Mouse (Mus musculus) thymus, postnatal 25 days (tissue): ENCODE data around the gene Slc30a4.

Experiments
- DNase-seq: peaks from one replicate; pipeline ENCODE4 v3.0.0; 2022

Slc30a4 gene

DNA sequence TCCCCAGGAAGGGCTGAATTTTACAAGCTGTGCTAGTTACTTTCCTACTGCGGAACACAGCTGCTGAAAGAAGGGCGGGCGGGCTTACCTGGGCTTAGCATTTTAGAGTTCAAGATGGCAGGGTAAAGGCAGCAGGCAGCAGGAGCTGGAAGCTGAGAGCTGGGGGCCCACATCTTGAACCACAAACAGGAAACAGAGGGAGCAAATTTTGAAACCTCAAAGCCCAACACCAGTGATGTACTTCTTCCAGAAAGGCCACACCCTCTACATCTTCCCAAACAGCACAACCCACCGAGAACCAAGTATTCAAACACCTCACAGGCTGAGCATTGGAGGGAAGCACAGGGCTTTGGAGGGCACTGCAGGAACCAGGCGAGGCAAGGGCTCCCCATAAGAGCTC lies 29.6 kb downstream of the Slc30a4 start:
- DNase-seq, result peak; percentile 41

DNA sequence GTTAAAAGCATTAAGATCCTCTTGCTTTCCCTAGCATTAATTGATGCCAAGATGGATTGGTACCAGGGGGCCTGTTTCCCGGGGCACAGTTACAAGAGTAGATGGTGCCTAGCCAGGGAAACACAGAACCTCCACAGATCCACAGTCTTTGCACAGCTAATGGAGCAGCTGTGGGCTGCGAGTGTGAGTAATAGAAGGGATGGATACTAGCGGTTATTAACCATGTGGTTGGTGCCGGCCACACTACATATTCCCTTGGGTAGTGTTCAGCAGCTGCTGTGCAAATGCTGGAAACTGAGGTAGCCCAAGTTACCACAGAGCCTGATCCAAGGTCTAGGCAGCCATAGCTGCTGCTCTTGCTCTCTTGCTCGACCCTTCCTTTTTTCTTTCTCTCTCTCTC lies 30.7 kb downstream of the Slc30a4 start:
- no peak for DNase-seq

DNA sequence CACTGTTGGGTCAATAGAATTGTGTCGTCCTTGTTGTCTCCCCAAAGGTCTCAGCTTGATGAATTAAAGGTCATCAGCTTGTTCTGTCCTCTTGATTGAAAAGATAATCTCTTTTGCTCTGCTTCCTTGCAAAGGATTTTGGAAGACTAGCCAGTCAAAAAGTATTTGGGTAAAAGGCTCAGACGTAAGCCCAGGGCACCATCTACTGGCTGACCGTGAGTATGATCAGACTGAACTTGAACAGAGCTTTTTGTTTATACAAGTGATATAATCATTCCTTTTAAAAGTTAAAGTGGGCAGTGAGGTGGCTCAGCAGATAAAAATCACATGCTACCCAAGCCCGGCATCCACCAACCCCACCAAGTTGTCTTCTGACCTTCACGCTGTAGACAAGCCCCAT lies 34.6 kb downstream of the Slc30a4 start:
- peak; percentile 61 for DNase-seq

DNA sequence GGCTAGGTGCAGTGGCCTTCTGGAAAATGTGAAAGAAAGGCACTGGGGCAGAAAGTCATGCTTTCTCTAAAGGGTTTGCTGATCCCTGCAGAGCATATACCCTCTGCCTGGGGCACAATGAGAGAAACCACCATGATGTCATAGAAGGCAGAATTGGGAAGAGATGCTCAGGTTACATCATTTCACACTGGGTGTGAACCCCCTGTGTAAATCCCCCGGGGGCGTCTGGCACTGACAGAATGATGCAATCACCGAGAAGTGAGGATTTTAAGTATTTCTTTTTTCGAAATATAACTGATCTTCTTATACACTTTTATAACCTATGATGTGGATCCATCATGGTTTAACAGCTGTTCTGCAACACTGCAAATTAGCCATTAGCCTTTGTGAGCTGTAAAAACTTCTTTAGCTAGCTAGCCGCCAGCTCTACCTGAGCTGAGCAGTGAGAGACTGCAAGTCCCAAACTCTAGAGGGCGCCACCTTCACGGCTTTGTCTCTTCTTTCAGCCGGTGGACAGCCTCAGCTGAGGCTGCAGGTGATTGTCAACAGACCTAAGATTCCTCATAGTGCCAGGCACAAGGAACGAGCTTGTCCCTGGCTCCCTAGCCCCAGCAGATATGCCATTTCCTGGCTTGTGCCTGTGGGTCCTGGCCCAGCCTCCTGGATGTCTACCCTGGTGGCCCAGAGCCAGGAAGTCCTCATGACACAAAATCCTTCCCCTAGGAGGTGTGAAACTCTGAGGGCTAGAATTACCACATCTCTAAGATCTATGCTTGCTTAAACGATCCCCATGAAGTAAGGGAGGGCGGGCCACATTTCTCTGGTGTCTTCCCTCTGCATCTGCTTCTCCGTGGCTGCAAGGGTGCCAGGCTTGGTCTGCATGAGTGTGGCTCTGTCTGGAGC lies 36.2 kb downstream of the Slc30a4 start:
- peak; percentile 69 for DNase-seq

DNA sequence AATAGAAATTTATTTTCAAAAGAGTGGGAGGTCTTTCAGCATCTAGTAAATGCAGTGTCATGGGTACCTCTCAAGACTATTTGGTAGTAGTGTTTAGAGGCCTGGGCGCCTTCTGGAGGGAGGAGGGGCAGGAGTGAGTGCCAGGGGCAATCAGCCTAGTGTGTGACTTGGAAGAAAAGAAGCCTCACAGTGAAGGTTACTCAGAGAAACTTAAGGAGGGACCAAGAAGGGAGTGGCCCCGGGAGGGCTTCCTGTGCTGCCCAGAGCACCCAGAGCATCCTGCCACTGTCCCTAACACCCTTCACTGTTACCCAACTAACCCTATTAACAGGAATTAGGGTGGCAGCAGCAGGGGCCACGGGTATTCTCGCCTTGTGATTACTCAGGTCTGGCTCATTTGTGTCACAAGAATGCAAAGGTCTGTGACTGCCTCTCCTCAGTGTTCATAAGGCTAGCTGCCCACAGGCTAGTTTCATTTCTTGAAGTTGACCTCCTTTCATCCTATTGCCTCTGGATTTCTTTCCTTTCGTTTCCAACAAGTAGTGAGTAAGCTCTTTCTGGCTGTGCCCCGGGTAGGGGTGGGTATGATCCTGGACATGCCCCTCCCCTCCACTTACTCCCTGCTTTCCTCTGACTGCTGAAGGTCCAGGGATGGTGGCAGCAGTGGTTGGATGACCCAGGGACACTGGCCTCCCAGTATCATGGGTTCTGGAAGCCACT lies 37.0 kb downstream of the Slc30a4 start:
- no peak for DNase-seq

DNA sequence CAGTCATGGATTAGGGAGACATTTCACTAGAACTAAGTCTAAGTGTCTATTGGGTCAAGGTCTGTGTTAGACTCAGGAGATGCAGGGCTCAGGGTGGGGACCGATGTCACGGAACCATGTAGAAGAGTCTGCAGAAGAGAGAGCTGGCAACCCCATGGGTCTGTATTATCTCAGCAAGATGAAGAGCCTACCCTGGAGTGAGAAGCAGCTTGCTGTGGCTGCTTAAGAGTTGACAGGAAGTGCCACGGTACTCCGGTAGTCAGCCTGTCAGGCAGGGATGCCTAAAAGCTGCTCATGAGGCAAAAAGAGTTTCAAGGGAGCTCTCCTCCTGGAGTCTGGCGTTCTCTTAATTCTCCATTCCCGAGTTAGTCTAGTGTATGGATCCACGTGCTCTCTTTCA lies 42.6 kb downstream of the Slc30a4 start:
- DNase-seq, result peak; percentile 32

DNA sequence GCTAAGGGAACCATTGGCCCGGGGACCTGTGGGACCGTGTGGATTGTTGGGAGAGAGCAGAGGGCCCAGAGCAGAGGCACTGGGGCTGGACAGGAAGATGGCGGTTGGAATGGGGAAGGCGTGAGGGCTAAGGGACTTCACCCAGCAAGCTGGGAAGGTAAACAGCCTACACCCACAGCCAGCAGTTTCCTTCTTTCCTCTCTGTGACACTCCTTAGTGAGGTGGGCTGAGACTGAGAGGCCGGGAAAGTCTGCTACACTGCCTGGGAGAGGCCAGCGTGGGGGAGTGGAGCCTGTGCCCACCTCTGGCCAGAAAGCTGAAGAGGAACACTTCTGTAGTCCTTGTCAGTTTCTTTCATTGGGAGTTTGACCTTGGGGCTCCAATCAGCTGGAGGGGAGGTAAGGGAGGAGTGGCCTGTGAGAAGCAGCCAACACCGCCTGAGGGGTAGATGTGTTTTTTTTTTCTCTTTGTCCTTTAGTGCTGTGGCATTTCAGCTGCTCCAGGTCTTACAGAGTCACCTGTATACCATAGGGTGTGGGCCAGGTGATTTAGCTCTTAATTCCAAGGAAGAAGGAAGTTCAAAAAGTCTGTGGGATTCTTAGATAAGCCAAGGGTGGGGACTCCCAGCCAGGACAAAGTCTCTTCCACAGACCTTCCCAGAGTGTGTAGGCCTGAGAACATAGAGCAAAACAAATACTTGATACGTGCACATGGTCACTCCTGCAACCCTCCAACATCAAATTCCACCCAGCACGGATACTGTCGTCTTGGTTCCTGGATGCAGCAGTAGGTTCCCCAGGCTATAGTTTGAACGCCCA lies 44.5 kb downstream of the Slc30a4 start:
- DNase-seq, result no peak

DNA sequence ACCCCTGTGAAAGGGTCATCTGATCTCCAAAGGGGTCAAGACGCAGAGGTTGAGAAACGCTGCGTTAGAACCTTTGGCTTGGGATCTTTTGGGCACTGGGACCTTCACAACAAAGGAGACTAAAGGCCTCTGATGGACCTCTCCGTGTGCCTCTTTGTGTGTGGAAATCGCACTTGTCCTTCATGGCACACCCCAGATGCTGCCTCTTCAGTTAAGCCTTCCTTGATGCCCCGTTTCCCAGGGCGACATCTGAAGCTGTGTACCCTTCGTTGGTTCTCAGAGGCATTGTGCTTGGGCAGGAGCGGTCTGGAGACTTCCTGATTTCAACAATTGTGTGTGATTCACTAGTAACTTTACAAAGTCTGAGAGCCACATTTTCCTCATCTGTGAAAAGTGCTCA lies 45.7 kb downstream of the Slc30a4 start:
- DNase-seq, result no peak

DNA sequence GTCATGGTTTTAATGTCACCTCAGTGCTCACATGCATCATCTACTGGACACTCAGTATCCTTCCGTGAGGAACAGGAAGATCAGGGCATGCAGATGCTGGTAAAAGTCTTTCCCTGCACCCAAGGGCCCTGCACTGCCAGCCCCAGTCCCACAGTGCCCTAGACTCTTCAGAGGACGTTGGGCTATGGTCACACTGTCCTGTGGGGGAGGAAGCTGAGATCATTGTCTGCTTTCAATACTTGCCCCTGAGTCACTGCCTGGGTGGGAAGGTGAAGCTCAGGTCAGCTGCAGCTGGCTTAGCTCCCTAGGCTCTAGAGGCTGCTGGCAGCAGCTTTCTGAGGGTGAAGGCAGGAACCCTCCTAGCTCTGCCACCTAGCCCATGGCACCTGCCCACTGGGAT lies 46.4 kb downstream of the Slc30a4 start:
- no peak for DNase-seq

DNA sequence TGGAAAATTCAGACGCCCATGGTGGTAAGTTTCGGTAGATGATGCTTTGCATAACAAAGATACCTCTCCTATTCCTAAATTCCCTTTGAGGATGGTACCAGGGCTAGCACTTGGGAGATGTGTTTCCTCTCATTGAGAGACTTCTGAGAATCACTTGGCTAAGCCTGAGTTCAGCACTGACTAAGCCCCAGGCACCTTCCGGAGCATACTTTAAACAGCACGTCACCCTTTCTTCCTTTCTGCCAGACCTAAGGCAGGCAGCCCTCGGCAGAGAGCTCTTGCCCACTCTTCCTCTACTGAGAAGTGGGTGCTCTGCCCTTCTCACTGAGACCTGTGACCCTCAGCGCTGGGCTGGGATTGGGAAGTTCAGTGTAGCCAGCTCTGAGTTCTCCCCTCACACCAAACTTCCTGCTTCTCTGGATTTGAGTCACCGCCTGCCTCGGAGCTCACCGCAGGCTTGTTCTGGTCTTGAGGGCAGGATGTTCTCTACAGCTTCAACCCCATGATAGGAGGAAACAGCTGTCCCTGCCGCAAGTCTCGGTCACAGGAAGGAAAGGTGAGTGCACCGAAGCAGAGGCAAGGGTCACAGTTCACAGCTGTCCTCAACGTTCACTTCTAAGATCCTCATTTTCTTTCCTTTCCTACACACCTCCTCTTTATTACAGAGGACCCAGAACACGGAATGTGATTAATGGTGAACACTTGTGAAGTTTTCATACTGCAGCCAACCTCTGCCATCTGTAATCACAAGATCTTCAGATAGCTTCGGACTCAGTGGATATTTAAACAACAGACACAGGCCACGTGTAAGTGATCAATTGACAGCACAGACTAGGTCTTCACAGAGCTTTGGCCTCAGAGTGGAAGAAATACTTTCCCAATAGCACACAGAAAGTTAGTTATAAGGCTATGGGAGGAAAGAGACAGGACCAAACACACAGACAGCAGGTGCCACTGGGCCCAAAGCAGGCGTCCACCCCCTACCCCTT lies 50.1 kb downstream of the Slc30a4 start:
- DNase-seq, result peak; percentile 86

DNA sequence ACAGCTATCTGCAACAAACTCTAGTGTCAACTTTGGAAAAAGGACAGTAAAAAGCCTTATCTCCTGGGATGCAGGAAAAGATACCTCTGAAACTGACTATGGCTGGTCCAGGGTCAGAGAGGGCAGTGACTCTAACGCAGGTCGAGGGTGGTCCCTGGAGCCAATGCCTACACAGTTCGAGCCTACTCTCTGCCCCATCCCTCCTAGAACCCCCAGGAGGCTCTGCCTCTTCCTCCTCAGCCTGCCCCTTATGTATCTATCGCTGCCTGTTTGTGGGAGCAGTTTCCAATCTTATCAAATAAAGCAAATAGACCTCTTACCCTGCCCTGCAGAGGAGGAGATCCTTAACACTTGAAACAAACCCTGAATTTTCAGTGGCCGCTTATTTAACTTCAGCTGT lies 63.8 kb downstream of the Slc30a4 start:
- no peak for DNase-seq

DNA sequence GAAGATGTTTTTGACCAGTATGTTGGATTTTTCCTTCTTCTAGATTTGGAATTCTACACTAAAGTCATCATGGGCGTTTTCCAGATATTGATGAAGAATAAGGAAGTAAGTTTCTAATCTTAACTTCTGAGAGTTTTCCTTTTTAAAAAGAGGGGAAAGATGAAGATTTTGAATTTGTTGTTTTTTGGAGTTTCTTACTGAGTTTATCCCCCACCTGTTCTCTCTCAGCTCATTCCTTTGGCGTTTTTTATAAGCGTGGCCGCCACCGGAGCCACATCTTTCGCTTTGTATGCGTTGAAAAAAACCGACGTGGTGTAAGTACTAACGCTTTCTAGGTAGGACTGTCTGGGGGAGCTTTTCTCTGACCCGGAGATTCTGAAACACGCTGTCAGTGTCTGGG lies 64.4 kb downstream of the Slc30a4 start:
- no peak for DNase-seq

DNA sequence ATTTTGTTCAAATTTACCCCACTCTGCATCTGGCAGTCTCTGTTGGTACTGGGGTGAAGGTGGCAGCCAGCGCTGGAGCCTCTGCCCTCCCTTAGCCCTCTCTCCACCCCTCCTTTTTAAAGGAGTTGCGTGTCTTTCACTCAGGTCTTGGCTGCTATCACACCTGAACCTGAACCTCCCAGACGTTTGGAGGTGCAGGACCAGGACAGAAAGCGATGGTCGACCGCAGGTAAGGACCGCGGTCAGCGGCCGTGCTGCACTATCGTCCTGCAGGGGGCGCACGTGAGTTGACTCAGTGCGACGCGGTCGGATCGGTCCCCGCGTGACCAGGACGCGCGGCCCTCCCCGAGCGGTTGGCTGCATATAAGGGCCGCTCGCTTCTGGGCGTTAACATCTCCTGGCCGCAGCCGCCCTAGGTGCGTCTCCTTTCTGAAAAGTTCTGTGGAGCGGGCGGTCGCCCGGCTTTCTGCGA lies 64.9 kb downstream of the Slc30a4 start:
- peak; percentile 79 for DNase-seq

DNA sequence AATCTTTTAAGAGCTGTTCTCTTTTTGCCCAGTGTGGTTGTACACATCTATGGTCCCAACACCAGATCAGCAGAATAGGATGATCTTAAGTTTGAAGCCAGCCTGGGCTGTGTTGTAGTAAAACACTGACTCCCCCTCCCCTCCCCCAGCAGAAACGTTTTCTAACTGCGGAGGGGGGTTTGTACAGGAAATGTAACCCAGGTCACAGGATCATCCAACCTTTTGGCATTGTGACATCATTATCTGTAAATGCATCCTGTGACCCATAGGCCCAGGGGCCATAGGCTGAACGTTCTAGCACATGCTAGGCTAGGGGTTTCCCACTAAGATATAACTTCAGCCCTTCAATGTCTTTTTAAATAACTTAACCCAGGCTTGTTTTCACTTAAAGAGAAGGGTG lies 65.8 kb downstream of the Slc30a4 start, which contains the start of gene AA467197:
TSS of gene AA467197 (plus strand) at position 301 of the 400 bp plus-strand sequence.
- no peak for DNase-seq
